Mouse (Mus musculus) liver, embryonic 14.5 days (tissue): ENCODE results near the gene Cebpa.

ENCODE experiments used
- CTCF ChIP-seq: IDR thresholded peaks from 2 replicates; pipeline ENCODE4 v1.5.1; 2016; ENCODE audit warnings: antibody characterized with exemption, low read depth, control low read depth
- EP300 ChIP-seq: IDR thresholded peaks from 2 replicates; pipeline ENCODE4 v1.6.1; 2016; ENCODE audit warnings: antibody characterized with exemption, low read depth

DNA sequence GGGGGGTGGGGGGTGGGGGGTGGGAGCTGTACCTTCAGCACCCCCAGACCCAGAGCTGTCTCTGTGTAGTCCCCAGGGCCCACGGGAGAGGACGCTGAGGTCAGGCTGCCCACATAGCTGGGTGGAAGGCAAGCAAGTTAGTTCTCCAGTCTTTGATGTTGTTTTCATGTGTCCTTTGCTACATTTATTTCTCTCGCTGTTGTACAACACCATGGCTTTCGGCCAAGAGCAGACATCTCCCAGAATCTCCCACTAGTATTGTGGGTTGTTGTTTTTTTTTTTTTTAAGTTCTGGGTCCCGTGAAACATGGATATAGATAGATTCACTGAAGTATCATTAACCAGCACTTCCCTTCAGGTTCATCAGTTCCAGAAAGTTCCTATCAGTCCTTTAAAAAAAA is 11.8 kb downstream of the Cebpa start:
- TF ChIP-seq CTCF (no peak), EP300 (no peak)
